Comparison of ENCODE assay signal across 9 mouse cellular contexts in the genomic region with DNA sequence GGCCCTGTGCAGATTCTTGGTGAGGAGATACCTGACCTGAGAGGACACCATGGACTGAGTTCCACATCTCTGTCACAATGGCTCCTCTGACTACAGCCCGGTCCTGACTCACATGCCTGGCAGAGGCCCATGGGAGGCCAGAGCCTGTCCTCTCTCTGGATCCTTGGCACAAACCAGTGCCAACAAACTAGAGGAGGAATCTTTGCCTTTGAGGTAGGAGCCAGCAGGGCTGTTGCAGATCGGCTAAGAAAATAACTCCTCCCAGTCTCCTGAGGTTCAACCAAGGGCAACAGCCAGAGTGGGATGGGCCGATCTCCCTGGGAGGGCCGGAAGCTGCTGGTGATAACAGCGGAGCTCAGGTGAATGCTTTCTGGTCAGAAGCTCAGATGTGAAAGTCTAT. TPM values are rescaled to one million over a fixed set of nuclear protein-coding genes. Genes with fewer than 3 reads are reported as not detected.
DNase-seq lines count a peak whose midpoint lies in the region.
"Had no signal": no experiment of that assay in that cellular context is flagged by ENCODE, and none has a peak within 500 bp of the region (broad histone marks: within the 10 kb centered on the region; RNA-seq: fewer than 3 reads in every experiment).

No protein-coding gene starts in this region.

- H3K27ac ChIP-seq in embryonic facial prominence, embryonic 10.5 days (replicated peaks) = no peak overlapping the region
- H3K27ac ChIP-seq: kidney, postnatal 0 days had no signal

- H3K4me1 ChIP-seq in embryonic facial prominence, embryonic 10.5 days = 0 out of 2 replicates have a peak, but pooled peaks cover 3% of the 10 kb centered on the region

- 63% methylated on average over 5 of the region's 5 CpGs for WGBS in embryonic facial prominence, embryonic 10.5 days

- H3K36me3 ChIP-seq in embryonic facial prominence, embryonic 10.5 days (replicated peaks) = no peaks in the 10 kb centered on the region

- DNase-seq in Muller cell, postnatal 12 days (ENCODE audit: inconsistent ontology term) = peak; percentile 86
- peak; percentile 89 for DNase-seq in adrenal gland, adult 2 months
- peak; percentile 73 to 78 for DNase-seq in heart, adult 9 months (ENCODE audit: low spot score in 2 of 2)
- peak; percentile 44 for DNase-seq in lung, postnatal 14 days
- no peak for DNase-seq in spleen, adult 18-20 months
- no peak for DNase-seq in thymus, postnatal 0 days (ENCODE audit: low spot score)
- no peak for DNase-seq in embryonic facial prominence, embryonic 10.5 days (ENCODE audit: low spot score)

- no peaks in the 10 kb centered on the region for H3K9me3 ChIP-seq in embryonic facial prominence, embryonic 10.5 days

- no peak overlapping the region for H3K4me3 ChIP-seq in embryonic facial prominence, embryonic 10.5 days
- H3K4me3 ChIP-seq: erythroblast, embryonic 14.5 days had no signal

- H3K27me3 ChIP-seq in embryonic facial prominence, embryonic 10.5 days (replicated peaks; ENCODE audit: low read depth, poor library complexity, severe bottlenecking) = 0 out of 2 replicates have a peak, but pooled peaks cover 6% of the 10 kb centered on the region

RNA-seq across cellular contexts. Expression of gene Adra1b, which starts 28.2 kb away (rescaled TPM):
- total RNA-seq in adrenal gland, adult 2 months (2021) = 1 to 10 TPM; 2.7 to 5.9 TPM
- 6.4 and 6.5 TPM in 2 replicates for polyA plus RNA-seq in adrenal gland, adult 2 months (2012; rRNA removed)
- 0.36 and 0.37 TPM in 2 replicates for polyA plus RNA-seq in thymus, postnatal 0 days (2015; fragmentation: Nextera tagmentation; extraction: Ambion mirVana)
- polyA plus RNA-seq in embryonic facial prominence, embryonic 10.5 days (2016; fragmentation: Nextera tagmentation; extraction: Ambion mirVana) = 0.22 and 0.34 TPM in 2 replicates
- polyA plus RNA-seq: erythroblast, embryonic 14.5 days had no signal

Comparison
In these comparisons a context has a peak if more than half of its experiments do, and no peak if none do; other contexts are left out.
1. DNase-seq: peak in Muller cell, postnatal 12 days (single experiment), adrenal gland, adult 2 months (single experiment), heart, adult 9 months (2 of 2) and lung, postnatal 14 days (single experiment); none in spleen, adult 18-20 months (0 of 2), thymus, postnatal 0 days (single experiment) and embryonic facial prominence, embryonic 10.5 days (single experiment).